Mouse (Mus musculus) testis, postnatal 14 days (tissue): Measurements from ENCODE around the gene Slc1a2.
A peak's percentile ranks its signal among the peaks of the same experiment; 100 is the strongest.

Source experiments
- DNase-seq: peaks from one replicate; pipeline ENCODE4 v3.0.0; 2021; ENCODE audit warnings: low spot score

Gene Slc1a2

DNA sequence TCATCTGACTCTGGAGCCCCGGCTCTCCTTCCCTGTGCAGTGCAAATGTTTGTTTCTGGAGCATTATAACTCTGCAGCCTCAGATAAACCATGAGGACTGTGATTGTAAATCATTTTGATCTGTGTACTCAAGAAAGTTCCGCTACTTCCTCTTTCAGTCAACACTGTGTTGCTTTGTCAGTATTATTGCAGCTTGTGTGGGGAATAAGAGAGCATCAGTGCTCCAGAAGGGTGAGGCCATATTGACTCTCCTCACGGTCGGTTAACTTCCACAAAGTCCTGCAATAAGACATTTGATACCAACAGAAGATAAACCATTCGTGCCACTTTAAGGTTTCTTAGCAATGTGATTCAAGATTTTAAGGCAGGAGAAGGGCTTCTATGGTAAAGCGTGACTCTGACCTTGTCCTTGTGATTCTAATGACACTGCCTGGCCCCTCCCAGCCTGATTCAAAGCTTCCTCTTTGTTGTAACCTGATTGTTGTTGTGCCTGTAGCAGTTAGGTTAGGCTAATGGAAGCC lies 156.9 kb downstream of the Slc1a2 start:
- no peak for DNase-seq

DNA sequence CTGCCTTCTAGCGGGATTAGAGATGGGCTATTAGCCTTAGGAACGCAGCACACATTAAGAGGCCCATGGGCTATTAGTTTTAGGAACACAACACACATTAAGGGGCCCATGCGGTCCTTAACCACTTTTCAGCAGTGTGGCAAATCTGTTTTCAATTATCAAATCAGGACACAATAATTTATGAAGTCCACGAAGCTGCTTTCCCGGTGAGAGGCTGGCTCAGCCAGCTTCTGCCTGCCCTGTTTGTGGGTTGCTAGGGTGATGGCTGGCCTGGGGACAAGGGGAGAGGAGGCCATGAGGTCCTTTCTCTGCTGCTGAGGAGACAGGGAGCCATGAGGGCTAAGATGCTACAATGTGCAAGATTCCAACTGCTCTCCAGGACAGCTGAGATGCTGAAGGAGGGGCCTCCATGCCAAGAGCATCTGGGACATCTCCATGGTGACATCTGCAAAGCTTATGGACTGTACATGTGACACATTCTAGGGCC lies 161.8 kb downstream of the Slc1a2 start:
- no peak for DNase-seq

DNA sequence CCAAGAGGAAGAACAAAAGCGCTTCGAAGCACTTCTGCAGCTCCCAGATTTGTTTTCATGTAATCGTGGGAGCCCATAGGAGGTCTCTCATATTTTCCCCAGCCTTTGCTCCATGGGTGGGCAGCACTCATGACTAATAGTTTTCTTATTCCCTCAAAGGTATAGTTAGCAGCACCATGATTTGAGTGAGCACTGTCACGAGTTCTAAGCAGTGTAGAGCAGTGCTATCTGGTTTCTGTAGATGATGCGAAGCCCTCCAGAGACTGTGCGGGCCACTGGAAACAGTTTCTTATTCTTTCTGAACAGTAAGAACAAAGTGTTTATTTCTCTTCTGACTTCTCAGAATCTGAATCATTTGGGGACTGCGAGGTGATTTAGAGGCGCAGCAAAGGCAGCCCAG lies 162.3 kb downstream of the Slc1a2 start:
- DNase-seq = no peak

DNA sequence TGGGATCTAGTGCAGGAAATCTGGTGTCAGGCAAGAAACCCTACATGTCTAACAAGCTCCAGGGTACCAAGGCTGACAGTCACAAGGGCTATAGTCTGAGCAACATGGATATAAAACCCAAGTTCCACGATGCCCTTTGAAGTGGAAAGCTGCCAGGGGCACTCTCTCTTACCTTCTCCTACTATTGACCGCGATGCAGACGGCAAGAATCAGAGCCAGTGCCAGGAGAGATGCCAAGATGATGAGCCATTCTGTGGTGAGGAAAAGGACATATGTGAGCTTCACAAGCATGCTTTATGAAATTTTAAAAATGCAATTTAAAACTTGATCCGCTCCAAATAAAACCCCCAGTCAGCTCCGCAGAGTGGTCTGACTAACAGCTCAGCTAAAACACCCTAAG lies 163.6 kb downstream of the Slc1a2 start:
- no peak for DNase-seq

DNA sequence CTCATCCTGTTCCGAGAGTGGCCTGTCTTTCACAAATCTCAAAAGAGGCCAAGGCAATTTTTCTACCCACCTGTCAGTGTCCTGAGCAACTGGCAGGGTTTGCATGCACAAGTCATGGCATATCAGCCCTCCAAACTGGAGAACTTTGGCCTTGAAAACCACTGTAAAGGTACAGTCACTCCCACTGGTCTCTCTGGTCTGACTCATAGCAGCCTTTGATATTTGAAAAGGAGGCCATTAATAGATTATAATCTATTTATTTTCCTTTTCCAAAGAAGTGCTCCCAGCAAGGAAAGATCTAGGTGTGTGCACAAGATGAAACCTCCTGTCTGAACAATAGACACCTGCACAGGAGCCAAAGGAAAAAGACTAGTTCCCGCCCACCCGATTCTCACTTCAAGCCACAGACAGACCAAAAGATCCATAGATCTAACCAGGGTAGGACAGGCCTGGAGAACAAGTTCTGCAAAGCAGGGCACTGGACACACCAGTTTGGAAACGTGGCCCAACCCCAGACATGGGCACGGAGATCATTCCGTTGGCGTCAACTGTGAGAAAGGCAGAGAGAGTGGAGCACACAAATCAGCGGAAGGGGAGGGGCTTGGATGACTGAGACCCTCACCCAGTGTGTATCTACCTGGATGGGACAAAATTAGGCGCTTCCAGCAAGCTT lies 167.6 kb downstream of the Slc1a2 start:
- DNase-seq = no peak

DNA sequence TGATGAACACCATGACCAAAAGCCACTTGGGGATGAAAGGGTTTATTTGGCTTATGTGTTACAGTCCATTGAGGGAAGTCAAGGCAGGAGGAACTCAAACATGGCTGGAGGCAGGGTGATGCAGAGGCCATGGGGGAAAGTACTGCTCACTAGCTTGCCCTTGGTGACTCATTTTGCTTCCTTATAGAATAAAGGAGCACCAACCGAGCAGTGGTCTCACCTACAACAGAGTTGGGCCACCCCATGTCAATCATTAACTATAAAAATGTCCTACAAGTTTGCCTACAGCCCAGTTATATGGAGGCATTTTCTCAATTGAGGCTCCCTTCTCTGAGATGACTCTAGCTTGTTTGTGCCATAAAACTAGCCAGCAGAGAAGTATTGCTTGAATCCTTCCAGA lies 169.4 kb downstream of the Slc1a2 start:
- DNase-seq = no peak

DNA sequence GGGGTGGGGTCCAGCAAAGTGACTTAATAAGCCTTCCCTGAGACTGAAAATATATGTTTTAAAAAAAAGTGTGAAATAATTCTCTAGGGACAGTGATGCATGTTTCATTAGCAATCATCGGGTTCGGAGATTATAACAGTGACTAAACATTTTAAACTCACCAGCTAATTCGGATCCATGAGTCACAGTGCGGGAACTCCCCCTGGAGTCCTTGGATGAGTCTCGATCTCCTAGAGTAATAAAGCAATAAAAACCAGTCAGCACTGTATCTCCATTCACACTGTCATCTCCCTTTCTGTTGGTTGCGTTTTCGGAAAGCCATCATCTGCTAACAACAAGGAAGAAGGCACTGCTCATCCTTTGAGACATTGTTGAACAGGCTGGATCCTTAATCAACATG lies 169.9 kb downstream of the Slc1a2 start:
- no peak for DNase-seq

GRCm38 (mm10) chr2:102829201-102829600 lies 170.7 kb downstream of the Slc1a2 start:
- DNase-seq = peak; percentile 80

DNA sequence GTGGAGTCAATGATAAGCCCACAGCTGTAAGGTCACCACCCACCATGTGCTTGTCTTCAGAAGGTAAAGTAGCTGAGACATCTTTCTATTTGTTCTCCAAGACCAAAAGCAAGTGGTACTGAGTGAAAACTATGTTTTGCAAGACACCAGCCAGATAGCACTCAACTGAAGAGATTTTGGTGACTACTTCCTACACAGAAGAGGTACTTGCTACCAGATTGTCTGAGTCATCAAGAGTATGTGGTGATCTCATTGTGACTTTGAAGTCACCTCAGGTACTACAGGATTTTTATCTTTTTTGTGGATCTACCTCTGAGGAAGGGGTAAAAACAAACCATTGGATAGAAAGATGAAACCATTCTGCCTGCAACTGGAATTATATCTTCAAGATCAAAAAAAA lies 173.1 kb downstream of the Slc1a2 start:
- no peak for DNase-seq

DNA sequence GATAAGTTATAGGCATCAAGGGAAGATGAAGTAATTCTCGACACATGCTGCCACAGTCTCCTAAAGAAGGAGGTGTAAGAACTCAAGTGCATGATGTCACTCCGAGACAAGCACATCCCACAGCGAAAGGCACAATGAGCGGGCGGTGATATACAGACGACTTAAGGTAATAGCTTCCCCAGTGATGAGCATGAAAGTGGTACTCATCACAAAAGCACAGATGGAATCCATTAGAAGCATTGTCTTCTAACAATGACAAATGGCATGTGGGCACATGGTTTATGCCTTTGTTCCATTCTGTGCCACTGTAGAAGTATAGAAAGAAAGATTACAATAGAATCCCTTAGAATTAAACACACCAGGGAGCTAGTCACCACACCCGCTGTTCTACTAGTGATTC lies 179.7 kb downstream of the Slc1a2 start:
- no peak for DNase-seq
